Mouse (Mus musculus) hematopoietic stem cell, adult 5-6 weeks (primary cell): ENCODE results near the gene Bche. TPM values are rescaled to one million over a fixed set of nuclear protein-coding genes. Genes with fewer than 3 reads are reported as not detected.

Experiments
- ATAC-seq, 2 experiments: fragments of 125-278 bp in 1 of 2; replicated peaks in 1 of 2; 2 replicates each; pipeline ENCODE4 v1.8.0; 2016 to 2017; ENCODE audit warnings: inconsistent platforms in 2 of 2, mild to moderate bottlenecking in 2 of 2, moderate number of reproducible peaks in 2 of 2, low read depth in 1 of 2, moderate TSS enrichment in 1 of 2; ENCODE audit not compliant: low FRiP score in 2 of 2, poor library complexity in 2 of 2, severe bottlenecking in 2 of 2, insufficient read depth in 1 of 2, low TSS enrichment in 1 of 2
- total RNA-seq: library from RNA; stranded (forward); fragments of 172-1452, 232-1000 nt; gene quantifications from 2 replicates; pipeline ENCODE4 v1.2.3, GENCODE M21; 2017

Gene Bche
- total RNA-seq, 1 experiment from 2014 or later = not detected

GRCm38 (mm10) chr3:73591757-73592533 is 116.3 kb downstream of the Bche start:
- ATAC-seq = no peak
